Mouse (Mus musculus) hindbrain, embryonic 13.5 days (tissue): ENCODE measurements around the gene Tbc1d16. TPM values are rescaled to one million over a fixed set of nuclear protein-coding genes. Genes with fewer than 3 reads are reported as not detected.
"Not testable (repeated sequence)": the region's sequence is repeated elsewhere in the genome, so short reads cannot be mapped to it uniquely, and the experiment has no call there.

Experiments
- ATAC-seq: fragments of 200-750 bp; cut with Nextera tagmentation; 2 replicates; pipeline ENCODE4 v1.8.0; 2017; ENCODE audit warnings: moderate TSS enrichment; ENCODE audit not compliant: low FRiP score
- H3K27ac ChIP-seq: fragments of 300-500 bp; sonication (generic); 2 replicates; pipeline ENCODE4 v1.5.1; 2015; ENCODE audit warnings: inconsistent platforms, mild to moderate bottlenecking, moderate library complexity
- H3K27me3 ChIP-seq: fragments of 300-500 bp; sonication (generic); 2 replicates; pipeline ENCODE4 v1.6.1; 2015; ENCODE audit warnings: mild to moderate bottlenecking, inconsistent platforms
- H3K36me3 ChIP-seq: fragments of 300-500 bp; sonication (generic); 2 replicates; pipeline ENCODE4 v1.6.1; 2015; ENCODE audit warnings: mild to moderate bottlenecking, inconsistent platforms
- H3K4me1 ChIP-seq: fragments of 300-500 bp; sonication (generic); replicated peaks from 2 replicates; pipeline ENCODE4 v1.6.1; 2015; ENCODE audit warnings: inconsistent platforms
- H3K4me2 ChIP-seq: fragments of 300-500 bp; sonication (generic); 2 replicates; pipeline ENCODE4 v1.6.1; 2015; ENCODE audit warnings: inconsistent platforms, mild to moderate bottlenecking, moderate library complexity
- H3K4me3 ChIP-seq: fragments of 300-500 bp; sonication (generic); 2 replicates; pipeline ENCODE4 v1.5.1; 2015; ENCODE audit warnings: mild to moderate bottlenecking, inconsistent platforms
- H3K9ac ChIP-seq: fragments of 300-500 bp; sonication (generic); 2 replicates; pipeline ENCODE4 v1.6.1; 2015; ENCODE audit warnings: mild to moderate bottlenecking, inconsistent platforms
- H3K9me3 ChIP-seq: fragments of 300-500 bp; sonication (generic); 2 replicates; pipeline ENCODE4 v1.6.1; 2016; ENCODE audit warnings: inconsistent platforms
- WGBS: fragments of 180-500 bp; shearing (Covaris S2); methylation state at CpG from one replicate; pipeline ENCODE4 v1.1.7; 2015; 5-methylcytosine and 5-hydroxymethylcytosine counted together
- polyA plus RNA-seq: library from polyadenylated mRNA; unstranded; fragments of >200 nt; fragmentation: Nextera tagmentation; extraction: Ambion mirVana; gene quantifications from 2 replicates; pipeline ENCODE4 v1.2.1, GENCODE M21; 2015

Tbc1d16 gene
- polyA plus RNA-seq: 57.4 and 61.1 TPM in 2 replicates

DNA sequence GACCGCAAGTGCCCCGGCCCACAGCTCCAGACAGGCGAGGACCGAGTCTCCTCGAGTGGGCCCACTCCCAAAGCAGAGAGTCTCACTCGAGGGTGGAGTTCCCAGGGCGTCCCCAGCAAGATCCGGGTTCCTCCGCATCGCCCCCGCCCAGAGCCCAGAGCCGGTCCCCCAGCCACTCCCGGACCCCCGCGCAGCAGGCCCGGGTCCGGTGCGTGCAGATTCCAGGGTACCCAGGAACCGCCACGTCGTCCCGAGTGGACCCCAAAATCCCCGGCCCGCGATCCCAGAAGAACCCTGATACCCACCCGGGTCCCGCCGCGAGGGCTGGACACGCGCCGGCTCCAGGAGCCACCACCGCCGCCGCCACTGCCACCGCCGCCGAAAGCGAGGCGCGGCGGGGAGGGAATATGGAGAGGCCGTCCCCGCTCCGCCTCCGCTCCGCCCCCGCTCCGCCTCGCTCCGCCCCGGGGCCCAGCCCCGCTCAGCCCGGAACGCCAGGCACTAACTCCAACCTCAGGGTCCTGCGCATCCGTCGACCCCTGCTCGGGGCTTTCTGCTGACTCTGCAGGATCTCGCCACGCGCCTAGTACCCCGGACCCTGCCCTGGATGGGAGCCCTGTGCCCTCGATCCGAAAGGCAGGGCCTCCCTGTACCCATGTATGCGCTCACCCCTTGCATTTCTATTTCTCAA, at the start of gene Tbc1d16, which contains the start of gene Ccdc40:
Gene Tbc1d16, minus strand, starts transcription at position 409 of the 691 bp plus-strand sequence.
Gene Ccdc40, plus strand, starts transcription at position 482 of the 691 bp plus-strand sequence.
- Histone ChIP-seq H3K4me3 (peak within 1 kb of the TSS; percentile 80), H3K9ac (peak within 1 kb of the TSS; percentile 93), H3K27me3 (no peaks in the 10 kb centered on the region), H3K36me3 (peaks cover 11% of the 10 kb centered on the region), H3K4me2 (peak within 1 kb of the TSS; percentile 99), H3K9me3 (no peaks in the 10 kb centered on the region), H3K4me1 (peaks cover 76% of the 10 kb centered on the region), H3K27ac (peak within 1 kb of the TSS; percentile 92)
- peak; percentile 88 for ATAC-seq
- under 1% methylated on average over 55 of the region's 66 CpGs for WGBS

DNA sequence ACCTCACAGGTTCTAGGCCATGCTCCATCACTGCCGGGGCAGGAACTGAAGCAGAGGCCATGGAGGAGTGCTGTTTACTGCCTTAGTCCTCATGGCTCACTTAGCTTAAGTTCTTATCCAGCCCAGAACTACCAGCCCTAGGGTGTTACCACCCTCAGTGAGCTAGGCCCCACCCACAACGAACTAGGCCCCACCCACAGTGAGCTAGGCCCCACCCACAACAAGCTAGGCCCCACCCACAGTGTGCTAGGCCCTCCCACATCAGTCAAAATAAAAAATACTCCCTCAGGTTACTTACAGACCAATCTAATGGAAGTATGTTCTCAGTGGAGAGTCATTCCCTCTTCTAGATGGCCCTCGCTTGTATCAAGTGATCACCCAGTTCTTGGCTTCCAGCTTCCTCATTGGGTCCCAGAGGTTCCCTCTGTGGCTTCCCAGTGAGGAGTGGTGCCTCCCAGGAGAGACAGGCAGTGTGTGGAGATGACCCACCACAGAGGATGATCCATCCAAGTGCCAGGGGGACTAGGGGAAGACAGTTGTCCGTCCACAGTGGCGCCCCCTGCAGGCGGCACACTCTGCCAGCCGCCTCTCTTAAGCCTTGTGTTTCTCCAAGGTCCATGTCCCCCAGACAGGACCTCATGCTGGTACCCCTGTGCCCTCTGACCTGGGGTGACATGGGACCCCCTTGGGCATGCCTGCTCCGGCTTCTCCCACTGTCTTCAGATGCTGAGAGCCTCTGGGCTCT, 45.1 kb upstream of the Tbc1d16 start:
- no peak overlapping the region for H3K27ac ChIP-seq
- no peaks in the 10 kb centered on the region for H3K9me3 ChIP-seq
- ATAC-seq: no peak
- H3K4me1 ChIP-seq: peaks cover 33% of the 10 kb centered on the region
- WGBS: 88% methylated on average over 8 of the region's 8 CpGs
- no peak overlapping the region for H3K4me2 ChIP-seq
- no peak overlapping the region for H3K4me3 ChIP-seq
- peaks cover 77% of the 10 kb centered on the region for H3K36me3 ChIP-seq
- no peaks in the 10 kb centered on the region for H3K27me3 ChIP-seq
- no peak overlapping the region for H3K9ac ChIP-seq

DNA sequence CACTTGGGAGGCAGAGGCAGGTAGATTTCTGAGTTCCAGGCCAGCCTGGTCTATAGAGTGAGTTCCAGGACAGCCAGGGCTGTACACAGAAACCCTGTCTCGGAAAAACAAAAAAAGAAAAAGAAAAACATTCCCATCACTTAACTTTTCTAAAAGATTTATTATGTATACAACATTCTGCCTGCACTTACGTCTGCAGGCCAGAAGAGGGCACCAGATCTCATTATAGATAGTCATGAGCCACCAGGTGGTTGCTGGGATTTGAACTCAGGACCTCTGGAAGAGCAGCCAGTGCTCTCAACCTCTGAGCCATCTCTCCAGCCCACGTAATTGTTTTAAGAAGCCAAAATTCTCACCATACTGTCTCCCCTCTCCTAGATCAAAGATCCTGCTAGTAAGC, 44.2 kb upstream of the Tbc1d16 start:
- not testable (repeated sequence) for H3K27ac ChIP-seq, H3K4me3 ChIP-seq, H3K4me2 ChIP-seq, H3K9ac ChIP-seq, H3K9me3 ChIP-seq, H3K27me3 ChIP-seq, ATAC-seq
- Histone ChIP-seq H3K36me3 (peaks cover 68% of the 10 kb centered on the region), H3K4me1 (peaks cover 39% of the 10 kb centered on the region)
- 63% methylated on average over 3 of the region's 3 CpGs for WGBS

DNA sequence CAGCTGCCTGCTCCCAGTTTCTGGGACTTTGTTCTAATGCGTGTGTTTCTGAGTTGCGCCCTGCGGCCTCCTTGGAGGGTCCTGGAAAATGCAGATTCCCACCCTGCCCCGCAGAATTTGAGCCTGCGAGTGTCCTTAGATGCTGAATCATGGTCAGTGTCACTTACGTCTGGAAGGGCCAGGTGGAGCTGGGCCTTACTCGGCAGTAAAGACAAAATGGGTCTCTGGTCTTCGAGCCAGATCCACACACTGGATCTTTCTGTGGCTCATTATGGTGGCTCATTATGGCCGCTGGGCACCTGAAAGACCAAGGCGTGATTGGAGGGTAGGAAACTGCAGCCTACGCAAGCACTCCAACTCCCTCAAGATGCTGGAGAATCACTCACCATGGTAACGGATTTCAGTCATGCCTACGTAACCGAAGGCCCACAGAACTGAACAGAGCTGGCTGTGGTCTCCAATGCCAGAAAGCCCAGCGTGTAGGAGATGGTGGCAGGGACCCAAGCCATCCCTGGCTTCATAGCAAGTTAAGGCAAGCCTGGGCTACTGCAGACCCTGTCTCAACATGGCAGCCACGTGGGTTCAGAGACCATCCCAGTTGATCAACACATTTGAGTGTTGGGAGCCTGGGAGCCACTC, 40.4 kb upstream of the Tbc1d16 start:
- H3K4me1 ChIP-seq: peaks cover 42% of the 10 kb centered on the region
- peak overlapping the region; percentile 55 for H3K4me3 ChIP-seq
- peaks cover 44% of the 10 kb centered on the region for H3K36me3 ChIP-seq
- H3K4me2 ChIP-seq: peak overlapping the region; percentile 83
- peak overlapping the region; percentile 78 for H3K9ac ChIP-seq
- H3K9me3 ChIP-seq: no peaks in the 10 kb centered on the region
- no peak for ATAC-seq
- H3K27me3 ChIP-seq: no peaks in the 10 kb centered on the region
- 75% methylated on average over 16 of the region's 16 CpGs for WGBS
- no peak overlapping the region for H3K27ac ChIP-seq

DNA sequence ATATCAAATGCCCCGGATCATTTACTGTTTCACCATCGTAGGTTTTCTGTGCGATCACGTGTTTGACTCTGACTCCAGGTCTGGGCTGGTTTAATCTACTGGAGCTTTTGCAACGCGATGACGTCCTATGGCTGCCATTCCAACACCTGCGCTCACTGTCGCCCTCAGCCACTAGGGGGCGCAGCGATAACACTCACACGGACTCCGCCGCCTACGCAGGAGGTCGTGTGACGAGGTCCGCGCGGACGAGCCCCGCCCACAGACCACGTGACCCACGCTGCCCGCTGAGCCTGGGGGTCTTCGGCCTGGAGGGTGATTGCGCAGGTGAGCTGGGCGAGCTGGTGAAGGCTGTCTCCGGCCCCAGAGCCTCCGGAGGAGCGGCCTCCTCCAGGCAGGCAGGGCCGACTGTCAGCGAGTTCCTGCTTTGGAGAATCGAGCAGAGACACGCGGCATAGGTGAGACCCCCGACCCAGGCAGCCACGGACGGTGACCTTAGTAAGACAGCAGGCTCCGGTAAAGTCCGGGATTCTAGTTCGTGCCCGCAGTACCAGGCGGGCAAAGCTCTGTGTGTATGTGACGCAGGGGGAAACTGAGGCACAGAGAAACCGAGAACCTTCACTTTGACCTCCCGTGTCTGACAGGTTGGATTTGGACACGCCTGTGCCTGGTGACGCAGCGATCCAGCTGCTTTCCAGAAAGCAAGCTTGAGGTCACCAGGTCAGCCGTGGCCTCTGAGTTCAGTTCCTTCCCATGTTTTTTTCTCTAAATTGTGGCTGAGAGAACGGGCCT, 39.7 kb upstream of the Tbc1d16 start, which contains the start of gene Gaa:
Gene Gaa, plus strand, starts transcription at position 120 of the 789 bp plus-strand sequence.
- H3K4me1 ChIP-seq: peaks cover 42% of the 10 kb centered on the region
- no peaks in the 10 kb centered on the region for H3K27me3 ChIP-seq
- no peaks in the 10 kb centered on the region for H3K9me3 ChIP-seq
- ATAC-seq: peak; percentile 88
- peak within 1 kb of the TSS; percentile 78 for H3K9ac ChIP-seq
- peak within 1 kb of the TSS; percentile 58; the same call in 1 of the 2 replicates for H3K27ac ChIP-seq
- peak within 1 kb of the TSS; percentile 55 for H3K4me3 ChIP-seq
- whole genome bisulfite sequencing: 5% methylated on average over 52 of the region's 52 CpGs
- peak within 1 kb of the TSS; percentile 83 for H3K4me2 ChIP-seq
- H3K36me3 ChIP-seq: peaks cover 42% of the 10 kb centered on the region

DNA sequence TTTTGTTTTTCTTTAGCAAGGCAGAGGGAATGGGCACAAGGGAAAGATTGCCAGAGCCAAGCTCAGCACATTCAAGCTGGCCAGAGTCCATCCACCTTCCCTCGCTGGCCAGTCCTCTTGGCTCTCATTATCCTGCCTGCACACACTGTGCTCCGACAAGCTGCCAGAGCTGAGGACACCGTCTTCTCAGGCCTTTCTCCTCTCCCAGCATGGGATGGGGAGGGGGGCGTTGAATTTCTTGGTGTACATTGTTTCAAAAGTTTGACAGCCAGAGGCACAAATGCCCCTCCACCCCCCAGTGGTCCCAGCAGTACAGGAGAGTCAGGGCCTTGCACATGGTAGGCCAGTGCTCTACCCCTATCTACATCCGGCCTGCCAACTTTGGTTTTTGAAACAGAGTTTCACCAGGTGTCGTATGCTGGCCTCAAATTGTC, 39.0 kb upstream of the Tbc1d16 start:
- no peak; the same call in none of the 2 replicates for ATAC-seq
- peaks cover 42% of the 10 kb centered on the region for H3K36me3 ChIP-seq
- peaks cover 42% of the 10 kb centered on the region for H3K4me1 ChIP-seq
- 37% methylated on average over 6 of the region's 6 CpGs for WGBS
- peak overlapping the region; percentile 40; the same call in 1 of the 2 replicates for H3K9ac ChIP-seq
- H3K27ac ChIP-seq: peak overlapping the region; percentile 44; the same call in 1 of the 2 replicates
- 0 out of 2 replicates have a peak overlapping the region, but pooled peaks have one; percentile 55 for H3K4me3 ChIP-seq
- no peaks in the 10 kb centered on the region for H3K27me3 ChIP-seq
- peak overlapping the region; percentile 83 for H3K4me2 ChIP-seq
- no peaks in the 10 kb centered on the region for H3K9me3 ChIP-seq

DNA sequence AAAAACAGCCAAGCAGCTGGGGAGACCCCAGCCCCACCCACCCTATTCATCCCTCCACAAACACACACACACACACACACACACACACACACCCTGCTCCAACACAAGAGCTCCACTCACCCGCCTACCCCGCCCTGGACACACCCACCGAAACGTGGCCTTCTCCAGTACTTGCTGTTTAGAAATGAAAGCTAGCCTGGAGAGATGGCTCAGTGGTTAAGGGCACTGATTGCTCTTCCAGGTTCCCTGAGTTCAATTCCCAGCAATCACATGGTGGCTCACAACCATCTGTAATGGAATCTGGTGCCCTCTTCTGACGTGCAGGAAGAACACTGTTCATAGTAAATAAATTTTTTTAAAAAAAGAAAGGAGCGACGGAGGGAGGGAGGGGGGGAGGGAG, 37.5 kb upstream of the Tbc1d16 start:
- no peaks in the 10 kb centered on the region for H3K9me3 ChIP-seq
- ATAC-seq: no peak
- no peak overlapping the region for H3K9ac ChIP-seq
- H3K27ac ChIP-seq: no peak overlapping the region
- WGBS: 79% methylated on average over 7 of the region's 7 CpGs
- peaks cover 45% of the 10 kb centered on the region for H3K36me3 ChIP-seq
- H3K27me3 ChIP-seq: no peaks in the 10 kb centered on the region
- H3K4me3 ChIP-seq: no peak overlapping the region
- H3K4me2 ChIP-seq: no peak overlapping the region
- peaks cover 32% of the 10 kb centered on the region for H3K4me1 ChIP-seq

DNA sequence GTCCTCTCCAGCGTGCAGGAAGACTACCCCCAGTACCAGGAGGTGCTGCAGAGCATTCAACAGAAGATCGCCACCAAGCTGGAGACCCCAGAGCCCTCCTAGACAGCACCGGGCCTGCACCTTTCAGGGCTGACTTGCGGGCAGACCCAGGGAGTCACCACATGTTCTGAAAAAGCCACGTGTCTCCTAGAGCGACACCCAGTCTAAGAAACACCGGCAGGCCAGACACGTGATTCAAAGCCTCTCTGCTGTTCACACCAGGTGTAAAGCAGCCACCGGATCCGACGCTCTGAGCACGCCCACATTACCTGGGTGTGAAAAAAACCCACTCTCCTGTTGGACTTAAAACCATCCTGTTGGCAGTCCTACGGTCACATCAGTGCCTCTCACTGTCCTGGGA, 36.1 kb upstream of the Tbc1d16 start:
- peaks cover 19% of the 10 kb centered on the region for H3K4me1 ChIP-seq
- 94% methylated on average over 13 of the region's 13 CpGs for WGBS
- no peak for ATAC-seq
- H3K9ac ChIP-seq: no peak overlapping the region
- no peaks in the 10 kb centered on the region for H3K9me3 ChIP-seq
- no peak overlapping the region for H3K4me3 ChIP-seq
- H3K36me3 ChIP-seq: peaks cover 52% of the 10 kb centered on the region
- no peak overlapping the region for H3K4me2 ChIP-seq
- H3K27me3 ChIP-seq: no peaks in the 10 kb centered on the region
- H3K27ac ChIP-seq: no peak overlapping the region

DNA sequence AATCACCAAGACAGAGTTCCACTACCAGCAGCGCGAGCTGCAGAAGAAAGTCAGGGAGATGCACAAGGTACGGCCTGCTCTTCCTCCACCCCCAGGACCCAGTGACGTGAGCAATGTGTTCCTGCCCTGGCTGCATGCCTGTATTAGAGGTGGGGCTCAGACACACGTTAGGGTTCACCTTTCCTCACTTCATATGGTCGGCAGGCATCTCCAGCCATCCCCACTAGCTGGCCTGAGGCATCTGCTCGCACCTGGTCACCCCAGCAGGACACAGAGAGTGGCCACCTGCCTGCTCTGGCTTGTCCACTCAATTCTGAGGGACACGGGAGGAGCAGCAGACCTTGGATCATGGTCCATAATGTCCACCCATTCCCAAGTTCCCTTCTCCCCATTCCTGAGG, 31.7 kb upstream of the Tbc1d16 start:
- H3K9me3 ChIP-seq: no peaks in the 10 kb centered on the region
- no peak for ATAC-seq
- H3K27me3 ChIP-seq: no peaks in the 10 kb centered on the region
- no peak overlapping the region for H3K4me2 ChIP-seq
- WGBS: 95% methylated on average over 8 of the region's 8 CpGs
- no peak overlapping the region for H3K27ac ChIP-seq
- H3K36me3 ChIP-seq: peaks cover 60% of the 10 kb centered on the region
- peaks cover 13% of the 10 kb centered on the region; the same call in 1 of the 2 replicates for H3K4me1 ChIP-seq
- no peak overlapping the region for H3K4me3 ChIP-seq
- no peak overlapping the region for H3K9ac ChIP-seq

DNA sequence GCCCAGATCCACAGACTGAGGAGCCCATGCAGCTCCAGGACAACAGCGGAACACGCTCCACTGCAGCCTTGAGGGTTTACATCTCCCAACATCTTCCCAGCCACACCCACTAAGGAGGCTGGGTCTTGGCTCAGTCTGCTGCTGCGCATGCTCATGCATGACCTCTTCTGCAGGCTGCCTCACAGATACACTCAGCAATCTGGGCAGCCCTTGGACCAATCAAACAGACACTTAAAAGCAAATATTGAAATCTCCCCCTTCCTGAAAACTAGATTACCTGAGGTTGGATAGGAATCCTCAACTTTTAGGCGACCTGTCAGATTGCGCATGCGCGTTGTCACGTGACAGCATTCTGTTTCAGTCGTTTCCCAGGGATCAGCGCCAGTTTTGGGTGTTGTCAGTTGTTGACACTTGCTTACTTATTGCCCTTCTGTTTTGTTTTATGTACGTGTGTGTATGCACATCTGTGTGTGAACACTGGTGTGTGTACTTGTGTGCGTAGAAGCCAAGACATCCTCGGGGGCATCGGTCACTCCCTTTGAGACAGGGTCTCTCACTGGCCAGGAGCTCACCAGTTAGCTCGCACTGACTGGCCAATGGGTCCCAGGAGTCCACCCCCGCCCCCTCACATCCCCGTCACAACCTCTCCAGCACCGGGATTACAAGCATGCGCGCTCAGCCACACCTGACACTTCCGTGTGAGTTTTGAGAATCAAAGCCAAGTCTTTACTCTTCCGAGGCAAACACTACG, 30.4 kb upstream of the Tbc1d16 start:
- peak overlapping the region; percentile 49 for H3K4me2 ChIP-seq
- peak overlapping the region; percentile 28 for H3K4me3 ChIP-seq
- peaks cover 13% of the 10 kb centered on the region; the same call in 1 of the 2 replicates for H3K4me1 ChIP-seq
- WGBS: 67% methylated on average over 23 of the region's 23 CpGs
- H3K27me3 ChIP-seq: no peaks in the 10 kb centered on the region
- H3K36me3 ChIP-seq: peaks cover 48% of the 10 kb centered on the region
- no peaks in the 10 kb centered on the region for H3K9me3 ChIP-seq
- H3K9ac ChIP-seq: peak overlapping the region; percentile 55; the same call in 1 of the 2 replicates
- peak; percentile 72 for ATAC-seq
- peak overlapping the region; percentile 71 for H3K27ac ChIP-seq

DNA sequence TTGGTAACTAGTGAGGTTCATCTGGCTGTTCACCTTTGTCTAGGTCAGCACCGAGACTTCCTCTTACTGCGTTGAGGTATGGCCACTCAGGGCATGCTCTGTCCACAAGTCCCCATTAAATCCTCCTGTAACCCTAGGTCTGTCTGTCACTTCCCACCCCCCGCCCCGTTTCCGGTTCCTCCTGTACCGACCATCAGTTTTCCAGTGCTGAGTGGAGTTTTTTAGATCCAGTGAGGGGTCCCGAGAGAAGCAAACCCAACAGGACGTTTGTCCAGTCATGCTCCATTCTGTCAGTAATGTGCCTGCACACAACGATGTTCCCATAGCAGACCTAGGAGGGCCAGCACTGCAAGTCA, 29.9 kb upstream of the Tbc1d16 start:
- H3K36me3 ChIP-seq: peaks cover 45% of the 10 kb centered on the region
- H3K9ac ChIP-seq: peak overlapping the region; percentile 55; the same call in 1 of the 2 replicates
- H3K9me3 ChIP-seq: no peaks in the 10 kb centered on the region
- no peaks in the 10 kb centered on the region for H3K27me3 ChIP-seq
- WGBS: 76% methylated on average over 9 of the region's 9 CpGs
- H3K4me3 ChIP-seq: peak overlapping the region; percentile 28
- H3K4me2 ChIP-seq: peak overlapping the region; percentile 49
- H3K4me1 ChIP-seq: peaks cover 18% of the 10 kb centered on the region
- peak overlapping the region; percentile 71 for H3K27ac ChIP-seq
- ATAC-seq: no peak
